In genomic region chr1:105695581-105695980, GRCm38 (mm10) we compare ENCODE assay signal across 21 mouse cellular contexts.
"Had no signal": no experiment of that assay in that cellular context is flagged by ENCODE, and none has a peak within 500 bp of the region (broad histone marks: within the 10 kb centered on the region; RNA-seq: fewer than 3 reads in every experiment).

No protein-coding gene starts in this region.

- H3K4me3 ChIP-seq: left cerebral cortex, adult 2 months; lung, embryonic 15.5 days; midbrain, embryonic 12.5 days; midbrain, embryonic 15.5 days; neural tube, embryonic 12.5 days; neural tube, embryonic 15.5 days; stomach, embryonic 15.5 days had no signal

- H3K27ac ChIP-seq: left cerebral cortex, adult 2 months; liver, embryonic 14.5 days; lung, embryonic 15.5 days; macrophage; midbrain, embryonic 12.5 days; midbrain, embryonic 15.5 days; neural tube, embryonic 12.5 days; neural tube, embryonic 15.5 days; stomach, embryonic 15.5 days had no signal

- DNase-seq: kidney, adult 18-20 months; kidney, adult 9 months; kidney, postnatal 14 days; kidney, postnatal 4 days; layer of hippocampus, postnatal 36 days; lung, adult 18-20 months; lung, postnatal 10 days; right cerebral cortex, adult 18-20 months; right cerebral cortex, postnatal 14 days; right cerebral cortex, postnatal 4 days; spleen, adult 18-20 months; thymus, postnatal 25 days had no signal
